Mouse (Mus musculus) hindbrain, embryonic 16.5 days (tissue): ENCODE measurements around the gene Gm45208. TPM values are rescaled to one million over a fixed set of nuclear protein-coding genes. Genes with fewer than 3 reads are reported as not detected.

Experiments used
- ATAC-seq: fragments of 200-750 bp; cut with Nextera tagmentation; 2 replicates; pipeline ENCODE4 v1.8.0; 2017; ENCODE audit warnings: moderate TSS enrichment, moderate library complexity
- H3K27ac ChIP-seq: fragments of 300-500 bp; sonication (generic); 2 replicates; pipeline ENCODE4 v1.5.1; 2014; ENCODE audit warnings: low read depth, mild to moderate bottlenecking, control low read depth, low read length, moderate library complexity
- H3K27me3 ChIP-seq: fragments of 300-500 bp; sonication (generic); replicated peaks from 2 replicates; pipeline ENCODE4 v1.6.1; 2014; ENCODE audit warnings: low read length; ENCODE audit not compliant: control insufficient read depth, insufficient read depth
- H3K36me3 ChIP-seq: fragments of 300-500 bp; sonication (generic); 2 replicates; pipeline ENCODE4 v1.6.1; 2014; ENCODE audit warnings: mild to moderate bottlenecking, low read length, moderate library complexity, mixed read lengths; ENCODE audit not compliant: control insufficient read depth, insufficient read depth
- H3K4me1 ChIP-seq: fragments of 300-500 bp; sonication (generic); 2 replicates; pipeline ENCODE4 v1.6.1; 2014; ENCODE audit warnings: low read depth, low read length; ENCODE audit not compliant: control insufficient read depth, insufficient read depth
- H3K4me2 ChIP-seq: fragments of 300-500 bp; sonication (generic); 2 replicates; pipeline ENCODE4 v1.6.1; 2014; ENCODE audit warnings: mild to moderate bottlenecking, low read length, control low read depth, moderate library complexity
- H3K4me3 ChIP-seq: fragments of 300-500 bp; sonication (generic); 2 replicates; pipeline ENCODE4 v1.5.1; 2014; ENCODE audit warnings: mild to moderate bottlenecking, low read length, control low read depth, moderate library complexity
- H3K9ac ChIP-seq: fragments of 300-500 bp; sonication (generic); 2 replicates; pipeline ENCODE4 v1.6.1; 2014; ENCODE audit warnings: low read depth, mild to moderate bottlenecking, control low read depth, low read length, moderate library complexity
- H3K9me3 ChIP-seq: fragments of 300-500 bp; sonication (generic); 2 replicates; pipeline ENCODE4 v1.6.1; 2014; ENCODE audit warnings: mild to moderate bottlenecking, low read length, moderate library complexity; ENCODE audit not compliant: control insufficient read depth
- WGBS: fragments of 180-500 bp; shearing (Covaris S2); extraction: QIAGEN DNeasy Blood & Tissue Kit; methylation state at CpG from one replicate; pipeline ENCODE4 v1.1.7; 2014; 5-methylcytosine and 5-hydroxymethylcytosine counted together
- polyA plus RNA-seq: library from polyadenylated mRNA; unstranded; fragments of >200 nt; fragmentation: Nextera tagmentation; extraction: Ambion mirVana; gene quantifications from 2 replicates; pipeline ENCODE4 v1.2.1, GENCODE M21; 2015

Gm45208 gene
- not detected in 2 replicates for polyA plus RNA-seq

- Histone ChIP-seq H3K36me3 (peaks cover 2% of the 10 kb centered on the region; the same call in 1 of the 2 replicates), H3K4me1 (peaks cover 4% of the 10 kb centered on the region), H3K27ac (peak within 1 kb of the TSS; percentile 91), H3K27me3 (no peaks in the 10 kb centered on the region), H3K4me2 (peak within 1 kb of the TSS; percentile 74), H3K4me3 (peak within 1 kb of the TSS; percentile 60), H3K9ac (peak within 1 kb of the TSS; percentile 74), H3K9me3 (no peaks in the 10 kb centered on the region; the same call in 1 of the 2 replicates)
- WGBS = 27% methylated on average over 22 of the region's 22 CpGs
- peak; percentile 94 for ATAC-seq
These were observed at the start of gene Gm45208 for GRCm38 (mm10) chrX:7721514-7722281. Gm45208 (plus strand) TSS chrX:7722245.

- WGBS = 54% methylated on average over 6 of the region's 6 CpGs
- Histone ChIP-seq H3K27ac (no peak overlapping the region), H3K4me3 (no peak overlapping the region), H3K27me3 (no peaks in the 10 kb centered on the region), H3K36me3 (no peaks in the 10 kb centered on the region), H3K4me2 (no peak overlapping the region), H3K9me3 (no peaks in the 10 kb centered on the region), H3K4me1 (no peaks in the 10 kb centered on the region), H3K9ac (no peak overlapping the region)
- no peak for ATAC-seq
These were observed 49.3 kb upstream of the Gm45208 start for GRCm38 (mm10) chrX:7672739-7673138.

- H3K4me3 ChIP-seq = no peak overlapping the region
- WGBS = 43% methylated on average over 12 of the region's 12 CpGs
- H3K36me3 ChIP-seq = no peaks in the 10 kb centered on the region
- no peaks in the 10 kb centered on the region for H3K27me3 ChIP-seq
- no peak overlapping the region for H3K4me2 ChIP-seq
- no peak overlapping the region for H3K27ac ChIP-seq
- no peaks in the 10 kb centered on the region for H3K4me1 ChIP-seq
- H3K9me3 ChIP-seq = no peaks in the 10 kb centered on the region
- no peak for ATAC-seq
- no peak overlapping the region for H3K9ac ChIP-seq
These were observed 48.3 kb upstream of the Gm45208 start for GRCm38 (mm10) chrX:7673578-7674281.

GRCm38 (mm10) chrX:7674284-7675000 lies 47.6 kb upstream of the Gm45208 start:
- H3K4me2 ChIP-seq = peak overlapping the region; percentile 55
- H3K4me1 ChIP-seq = no peaks in the 10 kb centered on the region
- H3K27me3 ChIP-seq = no peaks in the 10 kb centered on the region
- H3K4me3 ChIP-seq = peak overlapping the region; percentile 26
- 32% methylated on average over 28 of the region's 28 CpGs for WGBS
- peak overlapping the region; percentile 47 for H3K9ac ChIP-seq
- H3K9me3 ChIP-seq = no peaks in the 10 kb centered on the region
- no peaks in the 10 kb centered on the region for H3K36me3 ChIP-seq
- H3K27ac ChIP-seq = no peak overlapping the region
- ATAC-seq = peak; percentile 48

- 35% methylated on average over 10 of the region's 10 CpGs for WGBS
- Histone ChIP-seq H3K9ac (peak overlapping the region; percentile 47), H3K9me3 (no peaks in the 10 kb centered on the region), H3K27ac (no peak overlapping the region), H3K4me1 (no peaks in the 10 kb centered on the region), H3K4me3 (peak overlapping the region; percentile 26), H3K4me2 (peak overlapping the region; percentile 55), H3K27me3 (no peaks in the 10 kb centered on the region), H3K36me3 (no peaks in the 10 kb centered on the region)
- ATAC-seq = no peak
These were observed 47.1 kb upstream of the Gm45208 start for GRCm38 (mm10) chrX:7675001-7675380.

- Histone ChIP-seq H3K27ac (no peak overlapping the region), H3K36me3 (no peaks in the 10 kb centered on the region), H3K9ac (no peak overlapping the region), H3K4me1 (no peaks in the 10 kb centered on the region), H3K27me3 (no peaks in the 10 kb centered on the region), H3K9me3 (no peaks in the 10 kb centered on the region), H3K4me2 (no peak overlapping the region), H3K4me3 (no peak overlapping the region)
- 44% methylated on average over 3 of the region's 3 CpGs for WGBS
- no peak for ATAC-seq
These were observed 43.1 kb upstream of the Gm45208 start for GRCm38 (mm10) chrX:7678986-7679385.

GRCm38 (mm10) chrX:7679405-7680056 lies 42.5 kb upstream of the Gm45208 start:
- Histone ChIP-seq H3K27me3 (no peaks in the 10 kb centered on the region), H3K4me2 (peak overlapping the region; percentile 53), H3K9ac (peak overlapping the region; percentile 41; the same call in 1 of the 2 replicates), H3K9me3 (no peaks in the 10 kb centered on the region), H3K4me1 (no peaks in the 10 kb centered on the region), H3K4me3 (peak overlapping the region; percentile 31), H3K36me3 (no peaks in the 10 kb centered on the region), H3K27ac (no peak overlapping the region)
- peak; percentile 94 for ATAC-seq
- WGBS = 18% methylated on average over 27 of the region's 27 CpGs

- Histone ChIP-seq H3K27me3 (no peaks in the 10 kb centered on the region), H3K4me3 (peak overlapping the region; percentile 31), H3K9ac (peak overlapping the region; percentile 41; the same call in 1 of the 2 replicates), H3K4me1 (no peaks in the 10 kb centered on the region), H3K36me3 (no peaks in the 10 kb centered on the region), H3K9me3 (no peaks in the 10 kb centered on the region), H3K4me2 (peak overlapping the region; percentile 53), H3K27ac (no peak overlapping the region)
- 28% methylated on average over 12 of the region's 12 CpGs for WGBS
- peak; percentile 44; the same call in 1 of the 2 replicates for ATAC-seq
These were observed 42.0 kb upstream of the Gm45208 start for GRCm38 (mm10) chrX:7680057-7680412.
